Mouse (Mus musculus): ENCODE results near the gene Tenm2. TPM values are rescaled to one million over a fixed set of nuclear protein-coding genes. Genes with fewer than 3 reads are reported as not detected.

Tenm2 gene
- polyA plus RNA-seq, 1 experiment, result 14.4 TPM

DNA sequence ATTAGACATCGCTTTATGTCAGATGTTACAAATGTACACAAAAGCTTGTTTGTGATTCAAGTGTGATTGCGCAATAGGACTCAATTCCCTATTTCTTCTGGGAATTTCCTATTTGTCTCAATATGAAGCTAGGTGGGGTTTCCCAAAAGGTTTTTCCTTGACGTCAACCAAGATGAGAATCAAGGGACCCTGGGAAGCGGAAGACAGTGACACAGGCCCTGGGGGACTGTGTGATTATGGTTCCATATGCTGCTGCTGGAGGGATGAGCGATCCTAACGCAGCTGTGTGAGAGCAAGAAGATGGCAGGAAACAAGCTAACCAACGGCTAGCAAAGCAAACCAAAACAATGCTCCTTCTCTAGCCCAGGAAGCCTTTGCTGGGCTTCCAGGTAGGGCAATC lies 820.5 kb downstream of the Tenm2 start:
- no peak for DNase-seq (ENCODE audit: extremely low spot score in 1 of 2, low spot score in 1 of 2)

DNA sequence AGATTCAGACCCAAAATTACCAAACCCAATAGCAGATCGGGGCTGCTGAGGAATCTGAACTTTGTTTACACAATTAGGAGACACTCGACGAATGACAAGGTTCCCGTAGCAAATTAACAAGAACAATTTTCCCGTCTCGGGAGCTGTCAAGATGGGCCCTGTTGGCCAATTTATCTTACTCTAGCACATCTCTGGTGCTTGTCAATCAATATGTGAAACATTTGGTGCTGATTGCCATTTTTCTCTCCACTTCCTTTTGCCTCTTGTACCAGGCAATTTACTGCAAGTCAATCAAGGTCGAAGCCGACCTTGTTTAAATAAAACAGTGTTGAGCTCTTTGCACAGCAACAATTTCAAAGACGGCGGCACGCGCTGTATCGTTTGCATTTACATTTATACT lies 824.9 kb downstream of the Tenm2 start:
- no peak for DNase-seq (ENCODE audit: extremely low spot score in 1 of 2, low spot score in 1 of 2)

DNA sequence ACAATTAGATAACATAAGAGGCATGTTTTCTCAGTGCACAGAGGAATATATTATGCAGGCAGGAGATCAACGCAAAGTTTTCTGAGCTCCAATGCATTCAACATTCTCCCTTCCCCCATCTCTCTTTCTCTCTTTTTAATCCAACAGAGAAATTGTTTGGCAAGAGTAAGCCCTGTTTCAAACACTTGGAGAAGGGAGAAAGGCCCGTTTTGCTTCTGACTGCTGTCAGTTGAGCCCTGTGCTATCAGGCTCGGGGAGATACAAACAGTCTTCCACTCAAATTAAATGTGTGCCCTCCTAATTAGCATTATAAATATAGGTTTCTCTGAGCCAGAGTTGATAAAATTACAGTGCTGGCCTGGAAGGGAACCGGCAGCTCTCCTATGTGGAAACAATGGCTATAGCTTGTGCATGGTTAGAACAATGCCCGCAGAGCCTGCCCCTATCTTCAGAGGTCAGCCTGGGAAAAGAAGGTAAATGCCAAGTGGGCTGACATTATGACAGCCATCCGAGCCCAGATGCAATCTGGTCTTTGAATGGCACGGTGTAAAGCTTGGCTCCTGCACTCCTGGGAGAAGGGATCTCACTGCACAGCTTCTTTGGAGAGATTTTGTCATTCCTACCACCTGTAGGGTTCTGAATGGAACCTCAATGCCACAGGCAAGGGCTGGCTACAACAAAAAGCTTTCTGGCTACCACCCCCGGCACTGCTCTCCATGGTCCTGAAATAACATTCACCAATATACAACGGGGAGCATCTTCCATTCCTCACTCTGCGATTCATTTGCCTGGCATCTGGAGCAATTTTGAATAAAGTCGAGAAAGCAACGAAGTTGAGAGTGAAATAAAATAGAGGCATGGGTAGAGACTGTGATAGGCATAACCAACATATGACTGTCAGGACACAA lies 839.7 kb downstream of the Tenm2 start:
- no peak for DNase-seq (ENCODE audit: extremely low spot score in 1 of 2, low spot score in 1 of 2)

DNA sequence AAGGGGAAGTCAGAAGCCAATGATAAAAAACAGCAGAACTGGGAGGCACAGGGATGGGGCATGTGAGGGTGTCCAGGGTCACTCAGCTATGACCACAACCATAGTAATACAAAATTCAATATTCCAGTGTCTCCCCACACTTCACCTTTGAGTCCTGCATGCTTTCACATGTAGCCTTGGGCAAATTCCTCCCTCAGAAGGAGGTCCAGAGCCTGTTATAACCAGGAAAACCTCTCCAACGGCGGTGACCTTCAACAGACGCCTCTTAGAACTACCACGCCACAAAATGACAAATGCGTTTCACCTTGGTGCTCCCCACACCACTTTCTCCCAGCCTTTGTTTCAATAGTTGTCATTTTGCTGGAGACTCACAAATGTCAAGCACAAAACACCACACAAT lies 851.1 kb downstream of the Tenm2 start:
- no peak for DNase-seq (ENCODE audit: extremely low spot score in 1 of 2, low spot score in 1 of 2)

DNA sequence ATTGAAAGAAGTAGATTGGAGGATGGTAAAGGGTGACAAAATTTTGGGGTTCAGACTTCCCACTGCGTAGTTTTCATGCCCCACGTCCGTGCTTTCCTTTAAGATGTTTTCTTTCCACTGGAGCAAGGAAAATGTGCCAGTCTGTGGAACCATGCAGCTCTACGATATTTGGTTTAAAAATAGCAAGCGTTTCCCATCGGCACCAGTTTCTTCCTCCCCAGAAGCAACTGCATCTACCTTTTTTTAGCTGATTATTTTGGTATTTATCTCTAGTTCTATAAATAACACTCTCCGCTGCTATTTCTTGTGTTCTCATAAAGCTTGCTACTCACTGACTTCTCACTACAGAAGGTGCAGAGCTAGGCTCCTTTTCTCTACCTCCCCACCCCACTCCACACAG lies 864.0 kb downstream of the Tenm2 start:
- DNase-seq (ENCODE audit: extremely low spot score in 1 of 2, low spot score in 1 of 2), result no peak

DNA sequence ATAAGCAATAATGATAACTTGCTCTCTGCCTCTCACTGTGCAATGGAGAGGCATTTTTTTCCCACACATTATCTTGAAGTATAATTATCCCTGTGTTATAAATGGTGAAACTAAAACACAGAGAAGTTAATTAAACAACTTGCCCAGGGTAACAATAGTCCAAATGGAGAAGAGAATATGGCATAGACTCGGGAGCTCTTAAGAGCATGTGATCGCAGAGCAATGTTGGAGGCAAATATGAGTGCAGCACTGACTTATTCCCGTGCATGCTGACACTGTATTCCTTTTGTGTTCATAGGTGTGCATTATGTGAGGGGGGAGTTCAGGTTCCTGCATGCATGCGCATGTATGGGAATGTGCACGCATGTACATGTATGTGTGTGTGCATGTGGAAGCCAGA lies 870.7 kb downstream of the Tenm2 start:
- no peak for DNase-seq (ENCODE audit: extremely low spot score in 1 of 2, low spot score in 1 of 2)

DNA sequence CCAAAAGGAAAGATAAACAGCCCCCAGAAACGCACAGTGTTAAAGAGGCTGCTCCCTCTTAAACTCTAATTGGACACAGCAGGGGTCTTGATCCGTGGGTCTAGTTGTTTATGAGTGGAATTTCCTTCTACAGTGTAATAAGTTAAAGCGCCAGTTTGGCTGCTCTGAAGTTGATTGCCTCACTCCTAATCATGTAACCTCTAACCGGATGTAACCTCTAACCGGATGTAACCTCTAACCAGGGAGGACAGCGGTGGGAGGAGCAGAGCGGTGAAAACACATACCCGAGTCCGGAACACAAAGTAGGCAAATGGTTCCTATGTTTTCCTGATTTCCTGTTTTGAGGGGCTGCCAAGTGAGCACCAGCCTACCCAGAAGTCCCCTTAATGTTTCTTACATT lies 871.3 kb downstream of the Tenm2 start:
- DNase-seq (ENCODE audit: extremely low spot score in 1 of 2, low spot score in 1 of 2), result no peak

DNA sequence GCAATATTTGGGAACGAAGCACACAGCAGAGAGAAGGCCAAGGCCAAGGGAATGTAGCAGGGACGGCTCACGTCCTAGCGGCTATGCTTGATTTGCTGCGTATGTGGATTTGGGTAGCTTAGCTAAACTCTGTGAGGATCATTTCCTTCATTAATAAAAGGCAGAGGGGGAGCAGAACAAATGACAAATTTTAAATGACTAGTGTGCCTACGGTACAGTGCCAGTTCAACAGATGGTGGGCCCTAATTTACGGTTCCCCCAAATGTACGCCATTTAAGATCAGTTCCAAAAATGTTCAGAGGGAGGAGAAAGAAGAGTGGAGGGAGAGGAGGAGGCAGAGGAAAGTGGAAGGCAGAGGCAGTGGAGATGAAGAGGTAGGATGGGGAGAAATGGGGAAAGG lies 873.2 kb downstream of the Tenm2 start:
- DNase-seq (ENCODE audit: extremely low spot score in 1 of 2, low spot score in 1 of 2), result no peak

DNA sequence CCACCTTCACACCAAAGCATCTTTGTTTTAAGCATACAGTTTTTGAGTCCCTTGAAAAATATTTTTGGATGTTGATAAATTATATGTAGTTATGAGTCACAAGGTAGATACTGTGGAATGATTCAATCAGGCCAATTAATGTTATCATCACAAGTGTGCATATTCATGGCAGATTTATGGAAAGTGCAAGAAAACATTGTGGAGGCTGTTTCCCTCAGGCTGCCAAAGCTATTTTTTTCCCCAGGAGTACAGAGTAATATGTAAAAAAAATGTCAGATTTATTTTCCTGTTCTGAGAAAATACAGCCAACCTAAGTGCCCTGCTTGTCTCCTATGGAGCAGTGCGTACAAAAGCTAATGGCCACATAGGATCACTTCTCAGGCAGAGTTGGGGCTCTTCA lies 882.5 kb downstream of the Tenm2 start:
- no peak for DNase-seq (ENCODE audit: extremely low spot score in 1 of 2, low spot score in 1 of 2)

DNA sequence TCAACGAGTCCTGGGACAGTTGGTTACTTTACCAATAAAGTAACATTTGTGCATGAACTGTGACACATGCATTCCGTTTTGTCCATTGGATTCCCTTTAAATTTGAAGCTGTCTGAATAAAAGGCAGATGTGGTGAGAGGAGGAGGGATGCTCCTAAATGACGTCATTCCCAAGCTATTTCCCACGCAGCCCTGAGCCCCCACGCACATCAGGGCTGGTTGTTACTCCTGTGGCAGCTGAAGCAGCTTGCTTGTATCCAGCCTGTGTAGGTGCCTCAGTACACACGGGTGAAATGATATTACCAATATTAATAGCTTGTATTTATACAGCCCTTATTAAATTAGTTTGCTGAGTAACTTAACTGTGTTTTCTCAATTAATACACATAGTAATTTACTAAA lies 884.0 kb downstream of the Tenm2 start:
- DNase-seq (ENCODE audit: extremely low spot score in 1 of 2, low spot score in 1 of 2), result no peak

DNA sequence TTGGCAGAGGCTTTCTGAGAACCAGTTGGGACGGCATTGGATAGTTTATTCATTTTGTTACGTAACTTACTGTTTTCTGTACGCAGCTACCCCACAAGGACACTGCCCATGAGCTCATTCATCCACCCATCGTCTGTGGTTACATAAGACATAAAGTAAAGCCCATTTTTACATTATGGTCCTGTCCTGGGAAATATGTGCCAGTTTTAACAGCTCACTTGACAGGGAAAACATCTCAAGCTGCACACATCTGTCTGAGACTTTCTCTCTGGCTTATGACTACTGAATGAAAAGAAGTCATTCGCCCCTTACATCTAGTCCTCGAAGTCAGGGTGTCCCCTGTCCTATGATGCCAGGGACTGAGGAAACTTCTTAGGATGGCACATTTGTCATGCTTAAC lies 884.4 kb downstream of the Tenm2 start:
- DNase-seq (ENCODE audit: extremely low spot score in 1 of 2, low spot score in 1 of 2), result no peak

DNA sequence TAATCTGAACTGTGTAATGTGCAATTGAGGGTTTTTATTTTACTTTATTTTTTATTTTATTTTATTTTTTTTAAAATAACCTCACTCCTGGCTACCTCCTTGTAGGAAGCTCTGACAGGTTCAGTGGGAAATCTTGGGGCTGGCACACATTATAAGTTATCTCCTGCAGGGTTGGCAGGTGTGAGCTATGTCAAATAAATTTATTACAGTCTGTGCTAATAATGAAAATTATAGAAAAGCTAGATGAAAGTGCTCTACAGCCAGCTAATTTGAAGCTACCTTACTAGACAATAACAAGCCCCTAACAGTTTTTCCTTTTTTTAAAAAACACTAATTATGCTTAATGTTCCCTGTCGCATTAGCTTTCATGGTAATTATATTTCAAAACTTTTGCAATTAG lies 885.5 kb downstream of the Tenm2 start:
- DNase-seq (ENCODE audit: extremely low spot score in 1 of 2, low spot score in 1 of 2), result no peak

DNA sequence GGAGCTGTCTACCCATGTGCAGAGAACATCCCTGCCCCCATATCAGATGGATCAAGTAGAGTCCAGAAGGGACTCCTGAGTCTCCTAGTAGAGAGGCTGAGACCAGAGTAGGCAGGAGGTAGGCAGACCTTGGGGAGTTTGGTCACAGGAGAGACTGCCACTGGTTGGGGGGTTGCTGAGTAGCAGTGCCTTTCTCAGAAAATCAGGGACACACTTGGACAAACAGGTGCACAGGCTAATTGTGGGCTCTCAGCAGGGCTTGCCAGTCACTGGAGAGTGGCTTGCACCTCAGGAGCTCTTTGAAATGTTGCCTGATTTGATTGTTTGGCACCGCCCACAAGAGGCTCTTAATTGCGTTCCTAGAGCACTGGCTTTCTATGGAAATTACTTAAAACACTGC lies 885.9 kb downstream of the Tenm2 start:
- DNase-seq (ENCODE audit: extremely low spot score in 1 of 2, low spot score in 1 of 2), result no peak

DNA sequence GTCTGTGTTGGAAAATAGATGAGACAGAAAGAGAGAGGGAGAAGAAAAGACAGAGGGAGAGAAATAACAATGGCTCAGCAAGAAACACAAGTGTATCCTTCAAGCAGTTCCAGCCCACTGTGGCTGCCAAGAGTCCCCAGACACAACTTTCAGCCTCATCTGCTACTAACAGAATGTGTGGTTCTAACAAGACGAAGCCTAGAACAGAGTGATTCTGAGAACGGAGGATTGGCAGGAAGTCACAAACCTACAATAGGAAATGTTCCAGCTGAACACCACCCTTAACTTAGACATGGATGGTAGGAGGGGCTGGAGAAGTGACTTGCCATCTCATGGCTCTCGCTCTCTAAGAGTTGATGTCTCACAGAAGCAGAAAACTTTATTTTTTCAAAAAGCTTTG lies 894.0 kb downstream of the Tenm2 start:
- peak; percentile 32 to 54 for DNase-seq (ENCODE audit: extremely low spot score in 1 of 2, low spot score in 1 of 2)

DNA sequence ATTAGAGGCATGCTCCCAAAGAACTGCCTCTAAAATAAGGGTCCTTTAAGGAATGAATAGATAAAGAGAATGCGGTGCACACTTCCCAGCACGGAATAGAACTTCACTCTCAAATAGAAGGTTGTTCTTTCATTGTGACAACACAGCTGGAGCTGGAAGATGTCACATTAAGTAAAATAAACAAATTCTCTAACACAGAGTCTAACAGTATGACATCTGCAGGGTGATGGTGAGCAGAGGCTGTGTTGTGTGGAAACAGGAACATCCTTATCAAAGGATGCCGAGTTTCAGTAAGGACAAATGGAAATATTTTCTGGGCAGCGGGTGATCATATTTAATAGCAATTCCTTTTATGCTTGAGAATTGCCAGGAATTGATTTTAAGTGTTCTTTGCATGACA lies 897.3 kb downstream of the Tenm2 start:
- no peak for DNase-seq (ENCODE audit: extremely low spot score in 1 of 2, low spot score in 1 of 2)

DNA sequence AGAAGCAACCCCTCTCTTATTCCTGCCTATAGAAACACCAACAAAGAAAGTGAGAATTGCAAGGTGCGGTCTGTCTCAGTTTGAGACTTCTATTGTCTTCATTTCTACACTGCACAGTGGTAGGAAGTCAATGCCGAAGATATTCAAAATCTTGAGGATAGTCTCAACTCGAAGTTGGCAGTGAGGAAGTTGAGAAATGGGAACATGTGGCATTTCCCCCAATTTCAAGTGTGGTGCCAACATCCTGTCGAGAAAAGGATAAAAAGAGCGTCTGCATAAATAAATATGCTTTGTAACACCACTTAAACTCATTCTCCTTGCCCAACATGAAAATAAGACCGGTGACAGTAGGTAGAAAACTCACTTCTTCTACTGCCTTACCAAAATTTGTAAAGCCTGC lies 898.7 kb downstream of the Tenm2 start:
- peak in 1 of 2 experiments; percentile 58 for DNase-seq (ENCODE audit: extremely low spot score in 1 of 2, low spot score in 1 of 2)

DNA sequence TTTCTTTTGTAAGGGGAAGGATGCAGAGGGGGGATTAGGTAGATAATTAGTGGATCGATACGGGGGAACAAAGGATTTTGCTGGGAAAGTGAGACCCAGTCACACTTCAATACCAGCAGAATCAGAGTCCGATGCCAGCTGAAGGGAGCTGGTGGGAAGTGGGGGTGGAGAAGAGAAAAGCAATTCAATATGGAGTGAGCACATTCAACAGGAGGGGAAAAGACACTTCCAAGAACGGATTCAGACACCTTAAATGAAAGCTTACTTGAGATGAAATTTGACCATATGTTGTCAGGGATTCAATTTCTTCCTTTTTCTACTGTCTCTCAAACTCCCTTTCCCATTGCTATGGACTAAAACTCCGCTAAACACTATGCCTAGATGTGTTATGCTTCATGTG lies 900.6 kb downstream of the Tenm2 start:
- DNase-seq (ENCODE audit: extremely low spot score in 1 of 2, low spot score in 1 of 2), result peak in 1 of 2 experiments; percentile 27

DNA sequence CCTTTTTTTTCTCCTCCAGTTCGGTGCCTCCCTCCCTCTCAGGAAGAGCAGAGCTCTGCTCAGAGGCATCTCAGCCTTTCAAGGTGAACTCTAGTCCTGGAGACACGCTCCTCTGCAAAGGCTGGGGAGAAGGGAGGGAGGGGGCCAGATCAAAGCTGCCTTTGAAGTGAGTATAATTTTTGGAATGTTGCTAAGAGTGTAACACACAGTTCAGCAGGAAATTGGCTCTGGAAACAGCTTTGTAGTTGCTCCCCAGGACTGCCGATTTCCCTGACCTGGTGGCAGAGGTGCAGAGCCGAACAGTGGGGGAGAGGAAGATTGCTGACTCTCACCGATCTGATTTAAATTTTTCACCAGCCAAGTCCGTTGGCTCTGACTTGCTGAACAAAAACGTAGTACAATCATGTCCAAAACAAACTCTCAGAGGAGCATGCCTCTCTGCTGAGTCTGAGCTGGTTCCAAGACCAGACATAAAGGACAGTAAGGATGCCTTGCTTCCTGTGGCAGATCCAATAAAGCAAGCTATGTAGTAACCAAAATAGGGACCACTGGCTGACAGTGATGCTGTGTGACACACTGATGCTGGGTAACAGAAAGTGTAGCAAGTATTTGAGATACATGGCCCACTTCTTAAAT lies 901.5 kb downstream of the Tenm2 start:
- DNase-seq (ENCODE audit: extremely low spot score in 1 of 2, low spot score in 1 of 2), result no peak

DNA sequence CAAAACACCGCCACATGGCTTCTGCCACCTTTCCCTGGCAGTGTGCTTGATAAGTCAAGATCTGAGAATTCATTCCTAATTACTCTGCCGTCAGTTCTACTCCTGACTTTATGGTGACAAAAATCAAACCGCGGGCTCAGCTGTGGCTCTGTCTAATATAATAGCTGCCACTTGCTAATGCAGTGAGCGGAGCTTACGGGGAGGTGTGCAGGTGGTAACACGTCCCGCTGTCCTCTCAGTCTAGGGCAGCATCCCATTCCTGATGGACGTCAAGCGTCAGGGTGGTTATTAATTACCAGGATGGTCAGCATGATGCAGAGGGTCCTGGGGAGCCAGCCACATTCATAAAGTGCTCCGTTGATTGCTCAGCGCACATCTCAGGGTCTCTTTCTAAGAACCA lies 903.5 kb downstream of the Tenm2 start:
- no peak for DNase-seq (ENCODE audit: extremely low spot score in 1 of 2, low spot score in 1 of 2)

DNA sequence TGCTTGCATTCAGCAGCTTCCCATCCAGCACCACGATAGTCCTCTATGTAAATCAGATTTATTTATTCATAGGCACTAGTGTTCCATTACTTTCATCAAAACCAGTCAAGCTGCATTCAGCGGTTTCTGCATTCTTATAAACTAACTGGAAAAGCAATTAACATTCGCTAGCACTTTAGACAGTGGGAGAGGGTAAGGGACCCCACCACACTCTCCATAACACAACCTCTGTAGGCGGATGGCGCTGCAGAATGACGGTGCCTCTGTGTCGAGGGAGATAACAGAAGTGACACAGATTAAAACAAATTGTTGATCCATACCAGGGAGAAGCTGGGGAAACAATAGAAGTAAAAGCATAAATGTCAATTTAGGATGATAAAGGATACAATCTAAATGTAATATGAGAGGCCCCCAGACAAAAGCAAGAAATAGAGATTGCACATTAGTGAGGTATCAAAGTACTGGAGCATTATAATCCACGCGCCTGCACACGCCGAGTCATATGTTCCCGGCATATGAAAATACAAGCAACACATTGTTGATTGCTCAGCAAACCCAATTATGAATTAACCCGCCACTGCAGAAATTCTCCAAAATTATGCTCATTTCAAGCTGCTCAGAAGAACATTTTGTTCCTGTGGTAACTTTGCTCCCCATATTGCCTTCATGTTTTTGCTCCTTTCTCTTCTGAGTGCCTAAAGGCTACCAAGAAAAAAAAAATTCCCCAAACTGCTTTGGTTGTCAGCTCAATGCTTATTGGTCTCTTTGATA lies 904.2 kb downstream of the Tenm2 start:
- DNase-seq (ENCODE audit: extremely low spot score in 1 of 2, low spot score in 1 of 2), result no peak

DNA sequence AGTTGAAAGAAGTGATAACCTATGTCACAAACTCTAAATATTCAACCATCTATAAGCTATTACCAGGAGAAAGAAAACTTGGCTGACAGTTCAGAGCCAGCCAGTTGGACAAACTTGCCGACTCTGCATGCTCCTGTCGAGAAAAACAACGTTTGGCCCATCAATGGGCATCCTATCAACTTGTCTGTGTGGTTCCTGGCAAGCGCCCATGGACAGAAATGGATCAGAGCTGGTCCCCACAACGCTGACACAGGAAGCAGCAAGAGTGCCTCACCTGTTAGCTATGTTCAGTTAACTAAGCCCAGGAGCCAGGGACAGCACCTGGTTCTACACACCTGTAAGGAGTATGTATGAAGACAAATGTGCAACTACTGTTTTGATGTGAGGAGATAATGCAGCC lies 908.5 kb downstream of the Tenm2 start:
- no peak for DNase-seq (ENCODE audit: extremely low spot score in 1 of 2, low spot score in 1 of 2)

DNA sequence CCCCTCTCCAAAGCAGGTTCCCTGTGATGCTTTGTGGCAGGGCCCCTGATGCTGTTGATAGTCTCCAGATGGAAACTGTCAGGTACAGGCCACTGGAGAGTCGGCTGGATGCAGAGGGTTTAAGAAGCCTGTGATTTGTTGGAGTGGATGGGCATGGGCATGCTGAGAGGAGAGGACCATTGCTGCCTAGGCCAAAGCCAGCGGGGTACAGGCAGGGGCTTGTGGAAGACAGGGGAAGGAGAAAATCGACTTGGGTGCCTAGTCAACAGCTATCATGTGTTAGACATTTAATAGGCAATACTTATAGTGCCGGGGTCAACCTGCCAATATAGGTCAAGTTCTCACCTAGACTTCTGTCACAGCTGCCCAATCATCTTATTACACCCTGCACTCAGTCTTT lies 926.4 kb downstream of the Tenm2 start:
- no peak for DNase-seq (ENCODE audit: extremely low spot score in 1 of 2, low spot score in 1 of 2)

Data from frontal cortex, adult 2 months (tissue).